Mouse (Mus musculus) intestine, embryonic 15.5 days (tissue): ENCODE measurements around the gene Gm29797. TPM values are rescaled to one million over a fixed set of nuclear protein-coding genes. Genes with fewer than 3 reads are reported as not detected.

Source experiments
- ATAC-seq: fragments of 200-750 bp; cut with Nextera tagmentation; 2 replicates; pipeline ENCODE4 v1.8.0; 2017; ENCODE audit warnings: moderate TSS enrichment, moderate library complexity
- H3K27ac ChIP-seq: fragments of 300-500 bp; sonication (generic); 2 replicates; pipeline ENCODE4 v1.5.1; 2015; ENCODE audit warnings: mild to moderate bottlenecking, inconsistent platforms
- H3K27me3 ChIP-seq: fragments of 300-500 bp; sonication (generic); replicated peaks from 2 replicates; pipeline ENCODE4 v1.6.1; 2015; ENCODE audit warnings: inconsistent platforms
- H3K36me3 ChIP-seq: fragments of 300-500 bp; sonication (generic); 2 replicates; pipeline ENCODE4 v1.6.1; 2015; ENCODE audit warnings: inconsistent platforms
- H3K4me1 ChIP-seq: fragments of 300-500 bp; sonication (generic); replicated peaks from 2 replicates; pipeline ENCODE4 v1.6.1; 2015; ENCODE audit warnings: inconsistent platforms
- H3K4me2 ChIP-seq: fragments of 300-500 bp; sonication (generic); replicated peaks from 2 replicates; pipeline ENCODE4 v1.6.1; 2015; ENCODE audit warnings: mild to moderate bottlenecking, inconsistent platforms
- H3K4me3 ChIP-seq: fragments of 300-500 bp; sonication (generic); replicated peaks from 2 replicates; pipeline ENCODE4 v1.5.1; 2015; ENCODE audit warnings: inconsistent platforms
- H3K9ac ChIP-seq: fragments of 300-500 bp; sonication (generic); 2 replicates; pipeline ENCODE4 v1.6.1; 2015; ENCODE audit warnings: inconsistent platforms
- H3K9me3 ChIP-seq: fragments of 300-500 bp; sonication (generic); 2 replicates; pipeline ENCODE4 v1.6.1; 2016; ENCODE audit warnings: inconsistent platforms
- WGBS: fragments of 180-500 bp; shearing (Covaris S2); methylation state at CpG from one replicate; pipeline ENCODE4 v1.1.7; 2015; 5-methylcytosine and 5-hydroxymethylcytosine counted together
- polyA plus RNA-seq: library from polyadenylated mRNA; unstranded; fragments of >200 nt; fragmentation: Nextera tagmentation; extraction: Ambion mirVana; gene quantifications from 2 replicates; pipeline ENCODE4 v1.2.1, GENCODE M21; 2015

The Gm29797 gene
- polyA plus RNA-seq, 1 experiment from 2014 or later = 1.3 TPM

DNA sequence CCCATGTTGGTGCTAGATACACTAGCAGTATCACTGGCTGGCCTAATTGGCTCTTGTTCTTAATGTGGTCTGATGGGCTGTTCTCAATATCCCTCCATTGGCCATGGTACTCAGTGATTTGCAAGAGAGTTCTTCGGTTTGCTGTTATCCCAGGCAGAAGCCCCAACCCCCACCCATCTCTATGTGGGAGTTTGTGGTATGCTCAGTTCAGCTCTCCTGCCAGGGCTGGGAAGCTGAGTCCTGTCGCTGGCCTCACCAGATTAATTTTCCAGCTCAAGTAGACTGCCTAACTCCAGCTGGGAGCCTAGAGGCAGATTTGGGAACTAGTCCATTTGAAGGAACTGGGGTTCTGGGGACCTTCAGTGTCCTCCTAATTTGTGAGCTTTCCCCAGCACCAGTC lies 607 bp downstream of the Gm29797 start:
- Histone ChIP-seq H3K27me3 (no peaks in the 10 kb centered on the region; the same call in 1 of the 2 replicates), H3K4me1 (peaks cover 4% of the 10 kb centered on the region), H3K27ac (no peak overlapping the region), H3K9ac (no peak overlapping the region), H3K36me3 (peaks cover 23% of the 10 kb centered on the region), H3K4me3 (no peak overlapping the region), H3K4me2 (no peak overlapping the region), H3K9me3 (no peaks in the 10 kb centered on the region)
- no peak for ATAC-seq
- 74% methylated on average over 2 of the region's 2 CpGs for WGBS

DNA sequence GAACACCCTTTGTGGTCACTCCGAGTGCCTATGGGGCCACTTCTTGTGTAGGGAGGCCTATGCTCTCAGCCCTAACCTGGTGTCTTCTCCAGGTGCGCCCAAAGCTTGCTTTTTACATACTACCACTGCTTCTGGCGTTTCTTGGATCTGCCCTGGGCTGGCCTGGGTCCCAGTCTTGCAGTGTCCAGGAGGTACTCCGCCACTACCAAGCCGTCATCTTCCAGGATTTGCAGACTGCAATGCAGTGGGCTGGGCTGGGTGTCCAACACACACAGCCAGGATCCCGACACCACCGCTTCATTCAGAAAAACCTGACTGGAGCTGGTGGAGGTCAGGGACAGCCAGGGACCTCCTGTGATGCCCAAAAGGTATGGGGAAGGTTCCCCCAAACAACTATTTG lies 1.7 kb downstream of the Gm29797 start:
- no peak overlapping the region for H3K9ac ChIP-seq
- H3K4me2 ChIP-seq = no peak overlapping the region
- no peaks in the 10 kb centered on the region; the same call in 1 of the 2 replicates for H3K27me3 ChIP-seq
- no peaks in the 10 kb centered on the region for H3K9me3 ChIP-seq
- H3K27ac ChIP-seq = no peak overlapping the region
- H3K4me1 ChIP-seq = peaks cover 4% of the 10 kb centered on the region
- H3K36me3 ChIP-seq = peaks cover 17% of the 10 kb centered on the region
- ATAC-seq = no peak
- no peak overlapping the region for H3K4me3 ChIP-seq
- 85% methylated on average over 7 of the region's 7 CpGs for whole genome bisulfite sequencing

DNA sequence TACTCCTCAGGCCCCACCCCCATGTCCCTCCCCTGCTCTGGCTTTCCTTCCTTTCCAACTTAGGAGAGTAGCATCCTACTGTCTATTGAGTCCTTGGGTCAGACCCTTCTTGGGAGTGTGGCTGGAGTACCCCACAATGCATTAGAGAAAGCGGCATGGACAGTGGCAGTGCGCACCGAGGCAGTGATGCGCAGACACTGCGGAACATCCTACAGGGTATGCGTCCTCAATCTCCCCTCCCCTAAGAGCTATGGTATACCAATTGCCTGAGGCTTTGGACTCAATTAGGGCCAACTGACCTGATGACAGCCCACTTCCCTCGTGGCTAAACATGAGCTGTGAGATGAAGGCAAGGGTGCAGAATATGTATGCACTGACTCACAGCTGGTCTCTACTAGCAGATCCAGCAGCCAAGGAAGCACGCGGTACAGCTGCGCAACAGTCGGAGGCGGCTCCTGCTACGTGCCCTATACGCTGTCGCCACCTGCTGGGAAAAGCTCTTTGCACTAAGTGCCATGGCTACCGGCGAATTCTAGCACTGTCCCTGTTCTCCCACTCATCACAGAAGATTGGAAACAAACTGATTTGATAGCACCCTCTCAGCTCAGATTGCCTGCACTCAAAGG lies 2.2 kb downstream of the Gm29797 start:
- H3K4me2 ChIP-seq = no peak overlapping the region; the same call in 1 of the 2 replicates
- H3K4me3 ChIP-seq = no peak overlapping the region
- H3K4me1 ChIP-seq = no peaks in the 10 kb centered on the region; the same call in 1 of the 2 replicates
- H3K36me3 ChIP-seq = peaks cover 17% of the 10 kb centered on the region
- no peaks in the 10 kb centered on the region; the same call in 1 of the 2 replicates for H3K27me3 ChIP-seq
- H3K9me3 ChIP-seq = no peaks in the 10 kb centered on the region
- ATAC-seq = peak; percentile 71
- no peak overlapping the region for H3K27ac ChIP-seq
- 50% methylated on average over 17 of the region's 17 CpGs for WGBS
- no peak overlapping the region for H3K9ac ChIP-seq

DNA sequence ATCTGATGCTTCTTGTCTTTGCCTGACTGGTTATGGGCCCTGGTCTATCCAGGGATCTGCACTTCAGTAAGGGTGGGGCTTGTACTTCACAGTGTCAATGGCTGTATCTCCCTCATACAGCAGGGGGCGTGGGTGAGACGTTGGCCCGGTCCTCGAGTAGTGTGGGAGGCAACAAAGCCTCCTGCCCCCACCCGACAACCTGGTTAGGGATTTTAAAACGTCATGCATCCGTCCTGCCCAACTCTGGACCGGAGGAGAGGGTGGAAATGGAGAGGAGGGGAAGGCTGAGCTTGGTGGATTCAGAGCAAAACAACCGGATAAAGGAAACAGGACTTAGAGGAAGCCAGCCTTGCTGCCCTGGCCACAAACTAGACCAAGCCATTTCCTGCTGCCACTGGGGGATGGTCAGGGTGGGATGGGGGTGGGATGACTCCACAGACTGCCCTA lies 2.8 kb downstream of the Gm29797 start:
- peak; percentile 78 for ATAC-seq
- H3K9me3 ChIP-seq = no peaks in the 10 kb centered on the region
- no peak overlapping the region for H3K9ac ChIP-seq
- WGBS = 13% methylated on average over 9 of the region's 9 CpGs
- H3K27me3 ChIP-seq = no peaks in the 10 kb centered on the region; the same call in 1 of the 2 replicates
- H3K4me3 ChIP-seq = no peak overlapping the region
- peaks cover 16% of the 10 kb centered on the region for H3K36me3 ChIP-seq
- no peak overlapping the region for H3K27ac ChIP-seq
- H3K4me2 ChIP-seq = no peak overlapping the region
- no peaks in the 10 kb centered on the region; the same call in 1 of the 2 replicates for H3K4me1 ChIP-seq

DNA sequence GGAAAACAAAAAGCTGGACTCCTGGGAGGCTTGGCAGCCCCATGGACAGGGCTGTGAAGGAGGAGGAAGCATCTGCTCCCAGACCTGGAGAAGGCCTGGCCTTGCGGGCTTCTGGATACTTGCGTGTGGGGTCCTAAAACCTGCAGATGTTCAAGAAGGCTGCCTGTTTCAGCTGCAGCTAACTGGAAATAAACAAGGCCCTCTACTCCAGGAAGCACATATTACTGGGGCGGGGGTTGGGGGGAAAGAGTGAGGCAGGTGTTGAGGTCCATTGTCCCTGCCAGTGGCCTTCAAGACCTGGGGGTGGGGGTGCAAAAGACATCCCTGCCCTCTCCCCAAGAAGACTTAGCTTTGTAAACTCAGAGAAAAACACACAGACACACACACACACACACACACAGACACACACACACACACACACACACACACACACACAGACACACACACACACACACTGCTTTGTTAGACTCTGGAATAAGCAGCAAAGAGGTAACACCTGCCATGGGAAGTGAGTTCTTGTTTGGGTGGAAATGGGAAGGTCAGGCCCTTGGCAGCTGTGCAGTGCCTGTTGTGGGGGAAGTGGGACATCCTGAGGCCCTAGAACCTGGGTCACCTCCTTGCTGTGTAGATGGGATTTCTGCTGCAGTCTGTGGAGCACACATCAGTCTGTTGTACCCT lies 5.9 kb downstream of the Gm29797 start:
- H3K9ac ChIP-seq = no peak overlapping the region
- no peak for ATAC-seq
- peak overlapping the region; percentile 9; the same call in 1 of the 2 replicates for H3K27ac ChIP-seq
- H3K9me3 ChIP-seq = no peaks in the 10 kb centered on the region
- H3K27me3 ChIP-seq = peaks cover 6% of the 10 kb centered on the region
- H3K36me3 ChIP-seq = no peaks in the 10 kb centered on the region
- WGBS = 85% methylated on average over 3 of the region's 3 CpGs
- no peak overlapping the region for H3K4me2 ChIP-seq
- H3K4me1 ChIP-seq = no peaks in the 10 kb centered on the region; the same call in 1 of the 2 replicates
- no peak overlapping the region for H3K4me3 ChIP-seq

DNA sequence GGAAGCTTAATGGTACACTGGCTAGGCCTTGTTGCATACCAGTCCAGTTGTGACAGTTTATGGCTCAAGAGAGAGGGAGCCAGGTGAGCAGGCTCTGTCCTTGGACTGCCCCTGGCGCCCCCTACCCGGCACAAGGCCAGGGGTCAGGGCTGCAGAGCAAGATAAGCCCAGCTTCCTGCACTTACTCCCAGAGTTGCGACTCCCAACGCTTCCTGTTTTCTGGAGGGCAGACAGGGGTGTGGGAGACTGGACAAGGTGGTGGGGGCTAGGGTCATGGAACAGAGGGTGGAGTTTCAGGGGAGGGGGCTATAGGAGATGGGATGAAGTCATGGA lies 6.4 kb downstream of the Gm29797 start:
- H3K4me2 ChIP-seq = no peak overlapping the region
- no peaks in the 10 kb centered on the region for H3K9me3 ChIP-seq
- no peak overlapping the region for H3K9ac ChIP-seq
- no peak for ATAC-seq
- no peaks in the 10 kb centered on the region for H3K36me3 ChIP-seq
- 16% methylated on average over 4 of the region's 4 CpGs for WGBS
- H3K27me3 ChIP-seq = peaks cover 11% of the 10 kb centered on the region
- H3K4me1 ChIP-seq = no peaks in the 10 kb centered on the region; the same call in 1 of the 2 replicates
- no peak overlapping the region for H3K4me3 ChIP-seq
- H3K27ac ChIP-seq = peak overlapping the region; percentile 4; the same call in 1 of the 2 replicates

DNA sequence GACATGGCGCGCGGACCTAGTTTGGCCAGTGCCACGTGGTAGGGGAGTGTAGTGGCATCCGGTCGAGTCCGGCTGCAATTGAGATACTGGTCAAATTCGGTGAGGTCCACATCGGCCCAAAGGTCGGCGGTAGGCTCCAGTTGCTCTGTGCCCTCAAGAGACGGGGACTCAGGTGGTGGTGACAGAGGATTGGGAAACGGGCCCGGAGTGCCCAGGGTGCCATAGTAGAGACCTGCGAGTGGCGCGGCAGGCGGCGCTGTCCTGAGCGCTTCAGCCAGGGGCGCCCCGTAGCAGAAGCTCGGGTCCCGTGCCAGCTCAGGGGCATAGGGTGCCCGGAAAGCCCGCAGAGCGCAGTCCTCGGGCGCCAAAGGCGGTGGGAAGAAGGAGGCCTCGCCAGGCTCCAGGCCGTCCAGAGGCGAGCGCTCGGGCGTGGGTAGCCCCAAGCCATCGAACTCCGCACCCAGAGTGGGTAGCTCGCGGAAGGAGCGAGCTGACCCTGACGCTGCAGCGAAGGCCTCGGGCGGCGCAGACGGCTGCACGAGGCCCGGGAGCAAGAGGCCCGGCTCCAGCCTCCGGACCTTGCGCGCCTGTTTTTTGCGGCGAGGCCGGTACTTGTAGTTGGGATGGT lies 13.6 kb downstream of the Gm29797 start:
- no peak for ATAC-seq
- Histone ChIP-seq H3K4me1 (peaks cover 15% of the 10 kb centered on the region), H3K36me3 (no peaks in the 10 kb centered on the region), H3K9ac (peak overlapping the region; percentile 32), H3K4me3 (peak overlapping the region; percentile 43), H3K9me3 (no peaks in the 10 kb centered on the region), H3K27ac (no peak overlapping the region), H3K27me3 (peaks cover 74% of the 10 kb centered on the region), H3K4me2 (peak overlapping the region; percentile 75)
- WGBS = 5% methylated on average over 56 of the region's 56 CpGs

DNA sequence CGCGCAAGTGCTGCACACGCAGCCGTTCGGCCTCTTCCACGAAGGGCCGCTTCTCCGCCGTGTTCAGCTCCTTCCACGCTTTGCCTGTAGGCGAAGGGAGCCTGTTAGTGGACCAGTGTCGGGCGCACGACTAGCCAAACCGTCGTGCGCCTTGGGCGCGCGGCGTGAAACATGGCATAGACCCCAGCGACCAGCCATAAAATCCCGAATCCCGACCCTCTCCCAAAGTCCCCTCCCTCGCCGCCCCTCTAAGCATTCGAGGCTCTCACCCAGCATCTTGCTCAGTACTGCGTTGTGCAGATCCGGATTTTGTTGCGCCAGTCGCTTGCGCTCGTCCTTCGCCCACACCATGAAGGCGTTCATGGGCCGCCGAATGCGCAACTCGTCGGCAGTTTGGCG lies 14.1 kb downstream of the Gm29797 start:
- H3K27me3 ChIP-seq = peaks cover 74% of the 10 kb centered on the region
- H3K9ac ChIP-seq = peak overlapping the region; percentile 32
- H3K4me2 ChIP-seq = peak overlapping the region; percentile 75
- H3K4me3 ChIP-seq = peak overlapping the region; percentile 43
- no peak for ATAC-seq
- H3K9me3 ChIP-seq = no peaks in the 10 kb centered on the region
- WGBS = under 1% methylated on average over 41 of the region's 41 CpGs
- H3K27ac ChIP-seq = no peak overlapping the region
- peaks cover 19% of the 10 kb centered on the region for H3K4me1 ChIP-seq
- H3K36me3 ChIP-seq = no peaks in the 10 kb centered on the region

DNA sequence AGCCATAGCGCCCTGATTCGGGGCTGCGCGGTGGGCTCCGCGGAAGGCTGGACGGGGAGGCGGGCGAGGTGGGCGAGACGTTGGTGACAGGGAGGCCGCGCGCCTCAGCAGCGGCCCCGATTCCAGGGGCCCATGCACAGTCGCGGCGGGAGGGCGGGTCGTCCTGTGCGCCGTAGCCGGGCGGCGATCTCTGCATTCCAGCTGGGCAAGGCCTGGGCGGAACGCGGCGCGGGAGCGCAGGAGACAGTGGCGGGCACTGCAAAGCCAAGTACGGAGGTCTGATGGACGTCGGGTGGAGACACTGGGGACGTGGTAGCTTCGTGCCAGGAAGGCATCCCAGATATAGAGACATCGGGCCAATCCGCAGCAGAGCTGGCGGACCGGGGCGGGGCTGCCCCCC lies 14.5 kb downstream of the Gm29797 start, which contains the start of gene Sox18:
Gene Sox18, minus strand, starts transcription at position 315 of the 400 bp plus-strand sequence.
- peak; percentile 16; the same call in 1 of the 2 replicates for ATAC-seq

DNA sequence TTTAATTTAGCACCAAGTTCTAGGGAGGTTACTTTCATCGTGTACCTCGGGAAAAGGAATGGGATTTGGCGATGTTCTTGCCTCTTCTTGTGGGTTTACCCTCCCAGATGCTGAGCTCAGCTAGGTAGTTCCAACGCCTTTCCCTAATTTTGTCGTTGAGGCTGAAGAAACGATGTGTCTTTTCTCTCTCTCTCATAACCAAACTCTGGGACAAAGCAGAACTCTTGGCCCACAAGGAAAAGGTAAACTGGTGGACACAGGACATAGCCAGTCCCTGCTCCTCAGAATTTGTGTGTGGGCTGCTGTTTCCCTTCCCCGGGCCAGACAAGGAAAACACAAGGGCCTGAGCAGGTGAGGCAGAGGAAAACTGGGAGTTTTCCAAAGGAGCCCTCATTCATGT lies 15.2 kb downstream of the Gm29797 start:
- ATAC-seq = no peak
- Histone ChIP-seq H3K9ac (no peak overlapping the region), H3K27ac (no peak overlapping the region), H3K4me1 (peaks cover 19% of the 10 kb centered on the region), H3K27me3 (peaks cover 72% of the 10 kb centered on the region), H3K4me2 (peak overlapping the region; percentile 75; the same call in 1 of the 2 replicates), H3K36me3 (no peaks in the 10 kb centered on the region), H3K4me3 (peak overlapping the region; percentile 43; the same call in 1 of the 2 replicates), H3K9me3 (no peaks in the 10 kb centered on the region)
- WGBS = 32% methylated on average over 7 of the region's 7 CpGs

More for the DNA sequence above, 14.5 kb downstream of the Gm29797 start, which contains the start of gene Sox18:
- H3K9ac ChIP-seq = peak within 1 kb of the TSS; percentile 32
- no peaks in the 10 kb centered on the region for H3K36me3 ChIP-seq
- H3K4me2 ChIP-seq = peak within 1 kb of the TSS; percentile 75
- H3K4me3 ChIP-seq = peak within 1 kb of the TSS; percentile 43
- under 1% methylated on average over 38 of the region's 43 CpGs for WGBS
- H3K4me1 ChIP-seq = peaks cover 19% of the 10 kb centered on the region
- peaks cover 74% of the 10 kb centered on the region for H3K27me3 ChIP-seq
- no peak within 1 kb of the TSS for H3K27ac ChIP-seq
- H3K9me3 ChIP-seq = no peaks in the 10 kb centered on the region

DNA sequence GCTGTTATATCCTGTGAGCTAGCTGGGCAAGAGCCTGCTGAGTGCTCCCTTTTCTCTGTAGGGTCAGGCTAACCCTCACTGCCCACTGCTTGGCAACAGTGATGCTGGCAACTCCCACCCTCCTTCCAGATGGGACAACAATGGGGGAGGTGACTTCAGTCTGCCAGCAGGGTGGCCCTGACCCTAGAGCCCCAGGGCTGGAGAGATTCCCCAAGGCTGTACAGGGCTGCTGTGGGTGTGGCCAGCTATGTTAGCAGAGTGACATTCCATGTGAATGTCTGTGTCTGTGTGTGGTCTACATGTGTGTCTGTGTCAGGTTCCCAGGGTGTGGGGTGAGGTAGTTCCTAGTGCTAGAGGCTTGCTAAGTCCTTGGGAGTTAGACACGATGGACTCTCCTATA lies 16.7 kb downstream of the Gm29797 start:
- WGBS = 41% methylated on average over 1 of the region's 1 CpGs
- peaks cover 61% of the 10 kb centered on the region for H3K27me3 ChIP-seq
- no peak overlapping the region for H3K4me2 ChIP-seq
- no peak overlapping the region for H3K9ac ChIP-seq
- no peaks in the 10 kb centered on the region for H3K36me3 ChIP-seq
- H3K9me3 ChIP-seq = no peaks in the 10 kb centered on the region
- no peak overlapping the region for H3K4me3 ChIP-seq
- no peak overlapping the region for H3K27ac ChIP-seq
- no peak for ATAC-seq
- H3K4me1 ChIP-seq = peaks cover 19% of the 10 kb centered on the region

DNA sequence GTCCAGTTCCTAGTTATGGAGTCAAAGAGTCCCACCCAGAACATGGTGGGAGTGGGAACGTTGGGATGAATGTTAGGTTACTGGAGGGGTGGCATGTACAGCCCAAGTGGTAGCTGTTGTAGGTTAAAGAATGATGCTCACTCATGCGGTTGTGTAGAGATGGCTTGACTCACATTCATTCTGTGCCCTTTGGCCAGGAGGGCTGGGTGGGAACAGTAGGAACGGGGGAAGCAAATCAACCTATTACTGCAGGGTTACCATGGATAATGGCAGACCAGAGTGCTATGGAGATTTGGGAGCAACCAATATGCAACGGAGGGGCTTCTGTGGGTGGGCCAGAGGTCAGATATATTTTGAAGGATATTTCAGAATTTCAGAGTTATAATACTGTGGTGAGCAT lies 18.1 kb downstream of the Gm29797 start:
- ATAC-seq = no peak
- H3K27me3 ChIP-seq = peaks cover 49% of the 10 kb centered on the region

More for the DNA sequence above, 18.1 kb downstream of the Gm29797 start:
- Histone ChIP-seq H3K36me3 (no peaks in the 10 kb centered on the region), H3K9me3 (no peaks in the 10 kb centered on the region), H3K4me1 (peaks cover 24% of the 10 kb centered on the region), H3K9ac (no peak overlapping the region), H3K4me3 (no peak overlapping the region), H3K4me2 (no peak overlapping the region), H3K27ac (no peak overlapping the region)
- WGBS = 77% methylated on average over 4 of the region's 4 CpGs
